Mouse (Mus musculus) kidney, adult 11 months (tissue): ENCODE measurements around the gene Ada.

Experiments
- DNase-seq: peaks from one replicate; pipeline ENCODE4 v3.0.0; 2022

Ada gene

GRCm38 (mm10) chr2:163728300-163728699 is 21.7 kb downstream of the Ada start:
- no peak for DNase-seq

- peak; percentile 54 for DNase-seq
Measured at GRCm38 (mm10) chr2:163726766-163727393, 23.2 kb downstream of the Ada start.

GRCm38 (mm10) chr2:163722550-163722949 is 27.5 kb downstream of the Ada start:
- no peak for DNase-seq

GRCm38 (mm10) chr2:163719616-163720015 is 30.4 kb downstream of the Ada start:
- DNase-seq = no peak

- peak; percentile 46 for DNase-seq
Measured at GRCm38 (mm10) chr2:163718951-163719603, 31.0 kb downstream of the Ada start.

- DNase-seq = peak; percentile 31
Measured at GRCm38 (mm10) chr2:163718526-163718925, 31.5 kb downstream of the Ada start.

GRCm38 (mm10) chr2:163716853-163717252 is 33.2 kb downstream of the Ada start:
- DNase-seq = no peak

GRCm38 (mm10) chr2:163716448-163716847 is 33.6 kb downstream of the Ada start:
- no peak for DNase-seq

- DNase-seq = no peak
Measured at GRCm38 (mm10) chr2:163713340-163713739, 36.7 kb downstream of the Ada start.

GRCm38 (mm10) chr2:163712874-163713273 is 37.2 kb downstream of the Ada start:
- no peak for DNase-seq

- no peak for DNase-seq
Measured at GRCm38 (mm10) chr2:163712473-163712872, 37.6 kb downstream of the Ada start.

- DNase-seq = no peak
Measured at GRCm38 (mm10) chr2:163711368-163711868, 38.6 kb downstream of the Ada start.

- DNase-seq = no peak
Measured at GRCm38 (mm10) chr2:163710606-163711159, 39.4 kb downstream of the Ada start.

- no peak for DNase-seq
Measured at GRCm38 (mm10) chr2:163710000-163710399, 40.0 kb downstream of the Ada start.

- DNase-seq = no peak
Measured at GRCm38 (mm10) chr2:163708763-163709250, 41.2 kb downstream of the Ada start.

GRCm38 (mm10) chr2:163708321-163708720 is 41.7 kb downstream of the Ada start:
- no peak for DNase-seq

- DNase-seq = no peak
Measured at GRCm38 (mm10) chr2:163703599-163704260, 46.3 kb downstream of the Ada start.

GRCm38 (mm10) chr2:163702921-163703320 is 47.1 kb downstream of the Ada start:
- DNase-seq = no peak

- DNase-seq = no peak
Measured at GRCm38 (mm10) chr2:163702431-163702830, 47.6 kb downstream of the Ada start.

GRCm38 (mm10) chr2:163699078-163699780 is 50.8 kb downstream of the Ada start:
- no peak for DNase-seq

GRCm38 (mm10) chr2:163697764-163698480 is 52.1 kb downstream of the Ada start:
- DNase-seq = no peak

- DNase-seq = no peak
Measured at GRCm38 (mm10) chr2:163696763-163697162, 53.3 kb downstream of the Ada start.
